Mouse (Mus musculus): Measurements from ENCODE around the gene Fam198a.

DNA sequence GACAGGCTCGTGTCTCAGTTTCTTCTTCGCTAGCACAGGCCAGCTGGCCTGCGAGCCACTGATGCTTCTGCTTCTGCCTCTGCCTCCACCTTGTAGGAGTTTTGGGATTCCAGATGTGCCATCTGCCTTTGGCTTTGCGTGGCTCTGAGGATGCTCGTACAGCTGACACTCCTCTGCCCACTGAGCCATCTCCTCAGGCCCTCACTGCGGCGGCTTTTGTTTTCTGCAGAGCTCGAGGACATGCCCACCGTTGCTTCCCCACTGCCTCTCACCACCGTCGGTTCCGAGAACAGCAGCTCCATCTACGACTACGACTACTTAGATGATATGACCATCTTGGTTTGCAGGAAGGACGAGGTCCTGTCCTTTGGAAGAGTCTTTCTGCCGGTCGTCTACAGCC is 42.5 kb upstream of the Fam198a start:
- TF ChIP-seq CTCF (IDR thresholded peaks at IDR 0.05; ENCODE audit: control insufficient read depth, insufficient read depth, low read length), result no peak
- no peak for TF ChIP-seq POLR2A (IDR thresholded peaks at IDR 0.05; ENCODE audit: borderline replicate concordance, control insufficient read depth, low read depth, low read length)
